Mouse (Mus musculus): ENCODE data around the gene Acp6.

Acp6 gene

GRCm38 (mm10) chr3:97196571-97196970, 38.0 kb downstream of the Acp6 start:
- no peak for DNase-seq (ENCODE audit: low spot score)

- no peak for DNase-seq (ENCODE audit: low spot score)
Measured at GRCm38 (mm10) chr3:97199261-97199660, 40.7 kb downstream of the Acp6 start.

- no peak for DNase-seq (ENCODE audit: low spot score)
Measured at GRCm38 (mm10) chr3:97201943-97202342, 43.4 kb downstream of the Acp6 start.

- DNase-seq (ENCODE audit: low spot score): no peak
Measured at GRCm38 (mm10) chr3:97203880-97204279, 45.3 kb downstream of the Acp6 start.

- no peak for DNase-seq (ENCODE audit: low spot score)
Measured at GRCm38 (mm10) chr3:97206521-97206920, 47.9 kb downstream of the Acp6 start.

GRCm38 (mm10) chr3:97209351-97209750, 50.8 kb downstream of the Acp6 start:
- no peak for DNase-seq (ENCODE audit: low spot score)

- no peak for DNase-seq (ENCODE audit: low spot score)
Measured at GRCm38 (mm10) chr3:97211177-97211576, 52.6 kb downstream of the Acp6 start.

- no peak for DNase-seq (ENCODE audit: low spot score)
Measured at GRCm38 (mm10) chr3:97213871-97214270, 55.3 kb downstream of the Acp6 start.

- DNase-seq (ENCODE audit: low spot score): no peak
Measured at GRCm38 (mm10) chr3:97214439-97214838, 55.9 kb downstream of the Acp6 start.

- DNase-seq (ENCODE audit: low spot score): no peak
Measured at GRCm38 (mm10) chr3:97215526-97215925, 56.9 kb downstream of the Acp6 start.

GRCm38 (mm10) chr3:97223261-97223660, 64.7 kb downstream of the Acp6 start:
- DNase-seq (ENCODE audit: low spot score): no peak

GRCm38 (mm10) chr3:97225231-97225630, 66.7 kb downstream of the Acp6 start:
- DNase-seq (ENCODE audit: low spot score): no peak

- DNase-seq (ENCODE audit: low spot score): no peak
Measured at GRCm38 (mm10) chr3:97226719-97227118, 68.1 kb downstream of the Acp6 start.

Measured in ovary, adult 18-20 months (tissue).